Mouse (Mus musculus) forebrain, embryonic 12.5 days (tissue): ENCODE data around the gene Gtf2a2. TPM values are rescaled to one million over a fixed set of nuclear protein-coding genes. Genes with fewer than 3 reads are reported as not detected.
"Not testable (repeated sequence)": the region's sequence is repeated elsewhere in the genome, so short reads cannot be mapped to it uniquely, and the experiment has no call there.

Experiments
- ATAC-seq: fragments of 200-750 bp; cut with Nextera tagmentation; 2 replicates; pipeline ENCODE4 v1.8.0; 2017; ENCODE audit warnings: moderate TSS enrichment; ENCODE audit not compliant: low FRiP score
- H3K27ac ChIP-seq: fragments of 300-500 bp; sonication (generic); 2 replicates; pipeline ENCODE4 v1.5.1; 2016; ENCODE audit warnings: mild to moderate bottlenecking
- H3K27me3 ChIP-seq: fragments of 300-500 bp; sonication (generic); 2 replicates; pipeline ENCODE4 v1.6.1; 2016; ENCODE audit warnings: mild to moderate bottlenecking
- H3K36me3 ChIP-seq: fragments of 300-500 bp; sonication (generic); replicated peaks from 2 replicates; pipeline ENCODE4 v1.6.1; 2016; ENCODE audit warnings: mild to moderate bottlenecking
- H3K4me1 ChIP-seq: fragments of 300-500 bp; sonication (generic); 2 replicates; pipeline ENCODE4 v1.6.1; 2016
- H3K4me2 ChIP-seq: fragments of 300-500 bp; sonication (generic); 2 replicates; pipeline ENCODE4 v1.6.1; 2016; ENCODE audit warnings: mild to moderate bottlenecking, moderate library complexity
- H3K4me3 ChIP-seq: fragments of 300-500 bp; sonication (generic); replicated peaks from 2 replicates; pipeline ENCODE4 v1.5.1; 2016; ENCODE audit warnings: mild to moderate bottlenecking
- H3K9ac ChIP-seq: fragments of 300-500 bp; sonication (generic); 2 replicates; pipeline ENCODE4 v1.6.1; 2016; ENCODE audit warnings: mild to moderate bottlenecking
- H3K9me3 ChIP-seq: fragments of 300-500 bp; sonication (generic); 2 replicates; pipeline ENCODE4 v1.6.1; 2016
- WGBS: fragments of 180-500 bp; shearing (Covaris S2); methylation state at CpG from one replicate; pipeline ENCODE4 v1.1.7; 2016; 5-methylcytosine and 5-hydroxymethylcytosine counted together
- polyA plus RNA-seq: library from polyadenylated mRNA; unstranded; fragments of >200 nt; fragmentation: Nextera tagmentation; extraction: Ambion mirVana; gene quantifications from 2 replicates; pipeline ENCODE4 v1.2.1, GENCODE M21; 2016

Gtf2a2 gene
- polyA plus RNA-seq, 1 experiment from 2014 or later: 211 TPM

GRCm38 (mm10) chr9:69999318-69999717, 13.0 kb upstream of the Gtf2a2 start:
- Histone ChIP-seq H3K4me3 (no peak overlapping the region), H3K4me1 (no peaks in the 10 kb centered on the region), H3K4me2 (no peak overlapping the region), H3K27me3 (no peaks in the 10 kb centered on the region), H3K9ac (no peak overlapping the region), H3K9me3 (no peaks in the 10 kb centered on the region), H3K27ac (no peak overlapping the region), H3K36me3 (peaks cover 85% of the 10 kb centered on the region)
- 79% methylated on average over 1 of the region's 1 CpGs for WGBS
- ATAC-seq: no peak

- Histone ChIP-seq H3K27ac (no peak overlapping the region), H3K4me1 (no peaks in the 10 kb centered on the region), H3K4me2 (no peak overlapping the region), H3K27me3 (no peaks in the 10 kb centered on the region), H3K36me3 (peaks cover 77% of the 10 kb centered on the region), H3K9me3 (no peaks in the 10 kb centered on the region), H3K4me3 (no peak overlapping the region), H3K9ac (no peak overlapping the region)
- 94% methylated on average over 10 of the region's 10 CpGs for WGBS
- ATAC-seq: no peak
Measured at GRCm38 (mm10) chr9:70003516-70003915, 8.8 kb upstream of the Gtf2a2 start.

DNA sequence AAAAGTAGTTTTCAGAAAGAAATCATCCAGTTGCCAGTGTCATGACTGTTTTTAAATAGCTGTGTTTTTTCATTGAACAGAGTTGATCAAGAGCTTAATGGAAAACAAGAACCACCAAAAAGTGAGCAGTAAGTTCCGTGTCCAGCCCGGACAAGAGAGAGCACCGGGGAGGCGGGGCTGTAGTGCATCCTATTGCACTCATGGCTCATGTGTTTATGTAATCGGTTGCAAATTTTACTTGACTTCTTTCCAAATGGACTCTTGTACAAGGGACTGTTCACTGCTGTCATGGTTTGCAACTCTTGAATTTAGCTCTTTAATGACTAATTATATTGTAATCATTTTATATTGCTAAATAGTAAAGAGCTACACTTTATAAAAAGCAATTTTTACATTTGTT, 5.4 kb upstream of the Gtf2a2 start:
- Histone ChIP-seq H3K9ac (no peak overlapping the region), H3K36me3 (peaks cover 62% of the 10 kb centered on the region), H3K27ac (no peak overlapping the region), H3K27me3 (no peaks in the 10 kb centered on the region), H3K4me1 (0 out of 2 replicates have a peak, but pooled peaks cover under 1% of the 10 kb centered on the region), H3K9me3 (no peaks in the 10 kb centered on the region), H3K4me2 (no peak overlapping the region), H3K4me3 (no peak overlapping the region)
- ATAC-seq: no peak
- WGBS: 94% methylated on average over 5 of the region's 5 CpGs

GRCm38 (mm10) chr9:70007506-70008248, 4.7 kb upstream of the Gtf2a2 start:
- ATAC-seq: no peak
- Histone ChIP-seq H3K4me2 (no peak overlapping the region), H3K27ac (no peak overlapping the region)

DNA sequence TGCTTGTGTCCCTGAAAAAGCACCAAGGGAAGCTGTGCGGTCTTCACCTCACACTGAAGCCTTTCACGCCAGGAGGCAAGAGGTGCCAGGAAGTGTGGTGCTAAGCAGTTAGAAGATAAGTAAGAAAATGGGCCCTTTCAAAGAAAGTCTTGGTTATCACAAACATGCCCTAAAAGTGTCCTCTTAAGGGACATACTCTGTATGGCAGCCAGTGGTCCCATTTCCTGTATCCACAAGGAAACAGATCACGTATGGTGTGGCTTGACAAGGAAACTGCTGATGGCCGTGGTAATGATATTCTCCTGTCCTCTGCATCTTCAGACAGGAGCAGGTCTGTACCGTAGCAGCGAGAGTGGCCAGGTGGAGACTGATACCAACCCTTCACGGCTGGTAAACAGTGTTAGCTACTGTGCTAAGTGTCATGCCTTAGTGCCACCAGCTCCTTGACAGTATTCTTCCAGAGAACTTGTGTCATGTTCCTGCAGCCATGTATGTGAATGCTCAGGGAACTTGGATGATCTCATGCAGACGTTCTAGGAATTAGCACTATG, 2.5 kb upstream of the Gtf2a2 start:
- no peak overlapping the region for H3K9ac ChIP-seq
- no peak overlapping the region for H3K4me2 ChIP-seq
- WGBS: 93% methylated on average over 8 of the region's 8 CpGs
- H3K9me3 ChIP-seq: no peaks in the 10 kb centered on the region
- peaks cover 39% of the 10 kb centered on the region for H3K36me3 ChIP-seq
- no peak overlapping the region for H3K27ac ChIP-seq
- peaks cover 16% of the 10 kb centered on the region for H3K4me1 ChIP-seq
- H3K4me3 ChIP-seq: no peak overlapping the region
- no peak for ATAC-seq
- H3K27me3 ChIP-seq: no peaks in the 10 kb centered on the region

More at GRCm38 (mm10) chr9:70007506-70008248, 4.7 kb upstream of the Gtf2a2 start:
- Histone ChIP-seq H3K9ac (no peak overlapping the region), H3K4me3 (no peak overlapping the region), H3K9me3 (no peaks in the 10 kb centered on the region), H3K36me3 (peaks cover 56% of the 10 kb centered on the region), H3K27me3 (no peaks in the 10 kb centered on the region), H3K4me1 (0 out of 2 replicates have a peak, but pooled peaks cover 2% of the 10 kb centered on the region)
- WGBS: 88% methylated on average over 14 of the region's 14 CpGs

- H3K27ac ChIP-seq: no peak overlapping the region
- no peak overlapping the region for H3K9ac ChIP-seq
- peaks cover 32% of the 10 kb centered on the region for H3K36me3 ChIP-seq
- 96% methylated on average over 5 of the region's 5 CpGs for WGBS
- H3K4me2 ChIP-seq: no peak overlapping the region
- ATAC-seq: no peak
- H3K4me1 ChIP-seq: peaks cover 16% of the 10 kb centered on the region
- H3K27me3 ChIP-seq: no peaks in the 10 kb centered on the region
- no peak overlapping the region for H3K4me3 ChIP-seq
- H3K9me3 ChIP-seq: no peaks in the 10 kb centered on the region
Measured at GRCm38 (mm10) chr9:70010781-70011473, 1.4 kb upstream of the Gtf2a2 start.

DNA sequence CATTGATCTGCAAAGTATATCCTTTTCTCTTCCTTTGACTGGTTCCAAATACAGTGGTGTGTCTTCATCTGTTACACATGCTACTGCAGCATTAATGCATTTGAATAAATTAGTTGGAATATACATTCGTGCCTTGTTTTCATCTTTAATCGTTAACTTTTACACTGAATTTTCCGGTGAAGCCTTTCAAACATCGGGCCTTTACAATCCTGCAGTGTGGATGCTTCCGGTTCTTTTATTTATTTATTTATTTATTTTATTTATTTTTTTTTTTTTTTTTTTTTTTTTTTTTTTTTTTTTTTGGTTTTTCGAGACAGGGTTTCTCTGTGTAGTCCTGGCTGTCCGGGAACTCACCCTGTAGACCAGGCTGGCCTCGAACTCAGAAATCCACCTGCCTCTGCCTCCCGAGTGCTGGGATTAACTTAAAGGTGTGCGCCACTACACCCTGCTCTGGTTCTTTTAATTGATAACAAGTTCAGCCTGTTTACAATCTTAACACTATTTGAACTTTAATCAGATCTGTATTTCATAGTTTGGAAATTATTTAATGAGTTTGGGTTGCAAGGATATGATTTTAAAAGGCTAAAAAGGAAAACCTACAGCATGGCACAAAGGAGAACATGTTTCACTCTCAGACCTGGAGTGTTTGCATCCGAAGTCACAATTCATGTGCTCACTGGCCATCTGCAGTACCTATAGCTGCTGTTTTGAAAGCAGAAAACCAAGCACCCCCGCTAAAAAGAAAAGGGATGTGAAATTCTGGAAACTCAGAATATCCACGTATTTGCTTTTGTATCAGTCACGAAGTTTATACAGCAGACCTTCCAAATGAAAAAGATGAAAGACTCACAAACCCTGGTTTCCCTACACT, 578 bp upstream of the Gtf2a2 start:
- H3K9ac ChIP-seq: peak overlapping the region; percentile 89

GRCm38 (mm10) chr9:70015632-70016031, 3.3 kb downstream of the Gtf2a2 start:
- ATAC-seq: no peak
- Histone ChIP-seq H3K4me3 (no peak overlapping the region), H3K9ac (no peak overlapping the region), H3K27ac (no peak overlapping the region), H3K4me1 (peaks cover 16% of the 10 kb centered on the region), H3K4me2 (no peak overlapping the region), H3K27me3 (no peaks in the 10 kb centered on the region), H3K9me3 (no peaks in the 10 kb centered on the region), H3K36me3 (peaks cover 16% of the 10 kb centered on the region)
- WGBS: 95% methylated on average over 2 of the region's 2 CpGs

More for the DNA sequence above, 578 bp upstream of the Gtf2a2 start:
- Histone ChIP-seq H3K4me1 (peaks cover 16% of the 10 kb centered on the region), H3K27me3 (no peaks in the 10 kb centered on the region), H3K36me3 (peaks cover 35% of the 10 kb centered on the region), H3K27ac (peak overlapping the region; percentile 93), H3K4me3 (peak overlapping the region; percentile 90), H3K9me3 (no peaks in the 10 kb centered on the region), H3K4me2 (peak overlapping the region; percentile 83)
- peak; percentile 60 for ATAC-seq
- WGBS: 62% methylated on average over 13 of the region's 14 CpGs

GRCm38 (mm10) chr9:70018879-70019278, 6.5 kb downstream of the Gtf2a2 start:
- Histone ChIP-seq H3K27me3 (no peaks in the 10 kb centered on the region), H3K4me3 (no peak overlapping the region), H3K4me1 (peaks cover 5% of the 10 kb centered on the region), H3K27ac (no peak overlapping the region), H3K9ac (no peak overlapping the region), H3K9me3 (no peaks in the 10 kb centered on the region), H3K36me3 (peaks cover 22% of the 10 kb centered on the region), H3K4me2 (no peak overlapping the region)
- ATAC-seq: no peak

- Histone ChIP-seq H3K27me3 (no peaks in the 10 kb centered on the region), H3K4me1 (no peaks in the 10 kb centered on the region), H3K9ac (no peak overlapping the region), H3K27ac (no peak overlapping the region), H3K36me3 (peaks cover 20% of the 10 kb centered on the region), H3K9me3 (no peaks in the 10 kb centered on the region), H3K4me2 (no peak overlapping the region), H3K4me3 (no peak overlapping the region)
- no peak for ATAC-seq
- 81% methylated on average over 1 of the region's 1 CpGs for WGBS
Measured at GRCm38 (mm10) chr9:70021610-70022009, 9.3 kb downstream of the Gtf2a2 start.

GRCm38 (mm10) chr9:70022083-70022482, 9.7 kb downstream of the Gtf2a2 start:
- no peak for ATAC-seq
- Histone ChIP-seq H3K27ac (no peak overlapping the region), H3K4me3 (no peak overlapping the region), H3K9ac (no peak overlapping the region), H3K36me3 (peaks cover 19% of the 10 kb centered on the region; the same call in 1 of the 2 replicates), H3K4me1 (no peaks in the 10 kb centered on the region), H3K27me3 (no peaks in the 10 kb centered on the region), H3K4me2 (no peak overlapping the region), H3K9me3 (no peaks in the 10 kb centered on the region)
- 95% methylated on average over 4 of the region's 4 CpGs for WGBS

DNA sequence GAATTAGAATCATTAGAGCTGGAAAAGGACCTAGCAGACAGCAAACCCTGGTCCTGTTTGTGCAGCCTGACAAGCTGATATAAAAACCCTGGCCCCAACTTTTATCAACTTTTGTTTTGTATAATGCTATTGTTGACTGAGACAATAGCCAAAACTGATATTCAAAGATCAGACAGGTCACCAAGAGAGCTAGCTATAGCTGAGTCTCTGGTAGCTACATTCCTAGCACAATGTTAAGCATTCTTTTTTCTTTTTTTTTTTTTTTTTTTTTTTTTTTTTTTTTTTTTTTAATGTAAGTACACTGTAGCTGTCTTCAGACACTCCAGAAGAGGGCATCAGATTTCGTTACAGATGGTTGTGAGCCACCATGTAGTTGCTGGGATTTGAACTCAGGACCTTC, 11.3 kb downstream of the Gtf2a2 start:
- WGBS: 61% methylated on average over 1 of the region's 1 CpGs
- peaks cover 19% of the 10 kb centered on the region; the same call in 1 of the 2 replicates for H3K36me3 ChIP-seq
- H3K4me1 ChIP-seq, H3K4me2 ChIP-seq, H3K9ac ChIP-seq, H3K27me3 ChIP-seq, H3K9me3 ChIP-seq, ATAC-seq, H3K4me3 ChIP-seq, H3K27ac ChIP-seq: not testable (repeated sequence)
